Mouse (Mus musculus) heart, postnatal 25 days (tissue): ENCODE measurements around the gene Serbp1. TPM values are rescaled to one million over a fixed set of nuclear protein-coding genes. Genes with fewer than 3 reads are reported as not detected.

Experiments used
- DNase-seq: peaks from one replicate; pipeline ENCODE4 v3.0.0; 2022; ENCODE audit warnings: low spot score
- intact Hi-C: fragments of 180-260 bp; cut with DNase I; formaldehyde crosslinking; loops from one replicate; pipeline ENCODE4 v1.15.1; 2025
- total RNA-seq, 2 experiments: library from RNA; stranded (reverse); gene quantifications; 2 replicates each; pipeline ENCODE4 v1.2.3; 2021

The Serbp1 gene
- total RNA-seq, 2 experiments from 2014 or later, result 191 to 213 TPM

GRCm38 (mm10) chr6:67229521-67229920 lies 8.5 kb upstream of the Serbp1 start:
- intact Hi-C loops, result loop anchor here (5.0 kb wide), 1 partner anchor 38 kb away; no protein-coding TSS in a partner anchor
- no peak for DNase-seq

- DNase-seq, result no peak
- intact Hi-C loops, result loop anchor here (5.0 kb wide), 1 partner anchor 37 kb away; no protein-coding TSS in a partner anchor
Observed at GRCm38 (mm10) chr6:67229922-67230518, 8.0 kb upstream of the Serbp1 start.

DNA sequence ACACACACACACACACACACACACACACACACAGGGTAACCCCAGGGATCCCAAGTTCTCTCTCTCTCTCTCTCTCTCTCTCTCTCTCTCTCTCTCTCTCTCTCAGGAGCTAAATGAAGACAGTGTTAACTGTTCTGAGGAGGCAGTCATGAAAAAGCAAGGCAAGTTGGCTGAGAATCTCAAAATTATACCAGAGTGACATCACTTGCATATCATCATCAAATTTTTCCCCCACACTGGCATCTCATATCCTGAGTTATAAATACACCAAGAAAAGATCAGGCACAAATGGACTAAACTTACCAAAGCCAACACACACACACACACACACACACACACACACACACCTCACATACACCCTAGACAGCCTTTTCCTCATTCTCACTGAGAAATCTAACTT lies 7.0 kb upstream of the Serbp1 start:
- no peak for DNase-seq
- intact Hi-C loops, result no loop called here

DNA sequence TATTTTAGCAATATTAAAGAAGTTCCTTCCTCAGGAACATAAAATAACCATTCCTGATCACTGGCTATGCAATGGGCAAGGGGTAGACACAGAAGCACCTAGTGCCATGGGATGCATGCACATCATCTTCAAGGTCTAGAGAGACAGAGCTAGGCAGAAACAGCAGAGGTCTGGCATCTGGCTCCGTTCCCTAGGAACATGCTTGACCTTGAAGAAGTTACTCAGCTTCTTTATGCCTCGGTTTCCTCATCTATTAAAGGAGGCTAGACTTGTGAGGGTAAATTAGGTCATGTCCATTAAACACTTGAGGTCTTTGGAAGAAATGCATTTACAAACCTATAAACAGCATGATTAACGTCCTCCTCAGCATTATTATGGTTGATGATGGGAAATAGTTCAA lies 2.3 kb upstream of the Serbp1 start:
- intact Hi-C loops, result no loop called here
- no peak for DNase-seq

DNA sequence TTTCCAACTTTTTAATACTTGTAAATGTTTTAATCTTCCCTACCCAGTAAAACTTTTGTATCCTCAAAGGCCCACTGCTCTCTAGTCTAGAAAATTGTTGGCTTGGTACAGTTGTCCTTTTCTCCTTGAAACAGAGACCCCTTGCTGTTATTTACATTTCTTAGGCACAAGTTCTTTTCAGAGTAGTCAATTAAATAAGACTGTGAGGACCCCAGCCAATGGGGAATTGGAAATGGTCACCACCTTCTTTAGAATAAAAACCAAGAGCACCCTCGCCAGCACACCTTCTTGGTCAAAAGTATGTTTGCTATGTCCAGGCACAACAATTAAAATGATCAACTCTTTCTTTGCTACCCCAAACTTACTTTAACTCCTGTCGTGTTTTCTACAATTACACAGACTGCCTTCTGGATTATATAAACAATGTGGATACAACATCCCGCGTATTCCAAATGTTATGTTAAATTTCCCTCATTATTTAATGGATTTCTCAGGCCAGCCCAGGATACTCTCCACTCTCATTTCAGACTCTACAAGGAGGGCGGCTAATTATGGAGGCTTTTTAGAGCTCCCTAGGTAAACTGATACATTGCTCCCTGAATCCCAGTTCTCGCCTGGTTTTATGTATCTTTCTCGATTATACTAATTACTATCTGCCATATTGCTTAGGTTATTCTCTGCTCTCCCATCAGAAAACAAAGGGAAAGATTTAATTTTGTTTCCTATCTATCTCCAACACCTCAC lies 1.3 kb upstream of the Serbp1 start:
- intact Hi-C loops, result no loop called here

GRCm38 (mm10) chr6:67241263-67241662 lies 3.3 kb downstream of the Serbp1 start:
- intact Hi-C loops, result no loop called here
- DNase-seq, result no peak

More for the DNA sequence above, 1.3 kb upstream of the Serbp1 start:
- DNase-seq, result no peak

- no peak for DNase-seq
- intact Hi-C loops, result no loop called here
Observed at GRCm38 (mm10) chr6:67243765-67244420, 5.9 kb downstream of the Serbp1 start.

DNA sequence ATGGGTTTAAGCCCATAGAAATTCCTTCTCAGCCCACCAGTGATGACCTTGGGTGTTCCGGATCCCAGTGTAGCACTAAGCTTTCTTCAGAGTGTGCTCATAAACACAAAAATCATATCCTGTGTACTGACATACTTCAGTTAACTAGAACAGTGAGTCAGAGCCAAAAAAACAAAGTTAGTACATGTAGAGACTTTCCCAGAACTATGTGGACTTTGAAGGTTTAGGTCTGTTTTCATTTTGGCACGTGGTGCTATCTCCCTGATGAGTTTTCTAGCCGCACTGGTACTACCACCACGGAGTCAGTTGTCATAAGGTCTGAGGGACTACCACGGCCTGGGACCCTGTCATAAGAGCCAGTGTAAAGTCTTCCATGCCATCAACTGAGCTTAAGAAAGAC lies 6.5 kb downstream of the Serbp1 start:
- DNase-seq, result no peak
- intact Hi-C loops, result no loop called here

DNA sequence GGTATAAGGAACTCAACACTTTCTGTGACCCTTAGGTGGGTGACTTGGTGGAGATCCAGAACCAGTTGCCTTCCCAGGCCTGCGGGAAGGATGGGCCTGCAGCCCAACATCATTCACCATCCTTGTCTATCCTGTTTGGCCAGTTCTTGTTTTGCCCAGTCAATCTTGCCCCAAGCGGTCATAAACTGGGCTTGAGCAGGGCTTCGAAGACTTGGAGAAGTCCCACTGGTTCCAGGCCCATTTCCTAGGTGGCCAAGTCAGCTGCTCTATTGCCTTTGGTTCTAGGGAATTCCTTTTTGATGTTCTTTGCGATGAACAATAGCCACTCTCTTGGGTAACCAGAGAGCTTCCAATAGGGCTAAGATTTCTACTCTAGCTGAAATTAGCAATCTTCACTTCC lies 13.1 kb downstream of the Serbp1 start:
- DNase-seq, result no peak
- intact Hi-C loops, result no loop called here

DNA sequence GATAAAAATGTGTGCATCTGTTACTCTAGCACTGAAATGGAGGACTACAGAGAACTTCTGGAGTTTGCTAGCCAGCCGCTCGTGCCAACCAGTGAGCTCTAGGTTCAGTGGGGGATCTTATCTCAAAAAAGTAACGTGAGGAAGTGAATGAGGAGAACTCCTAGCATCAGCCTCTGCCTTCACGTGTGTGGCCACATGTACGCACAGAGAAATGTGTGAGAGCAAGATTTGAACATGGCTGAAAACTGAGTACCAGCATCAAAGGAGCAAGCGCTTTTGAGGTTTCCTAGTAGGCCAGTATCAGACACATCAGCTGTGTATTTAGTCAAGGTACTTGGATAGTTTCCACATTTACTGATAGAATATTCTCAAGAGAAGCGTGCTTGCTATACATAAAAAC lies 27.0 kb downstream of the Serbp1 start:
- intact Hi-C loops, result loop anchor here (5.0 to 10.0 kb wide), 2 partner anchors 38 to 90 kb away; no protein-coding TSS in a partner anchor
- no peak for DNase-seq

DNA sequence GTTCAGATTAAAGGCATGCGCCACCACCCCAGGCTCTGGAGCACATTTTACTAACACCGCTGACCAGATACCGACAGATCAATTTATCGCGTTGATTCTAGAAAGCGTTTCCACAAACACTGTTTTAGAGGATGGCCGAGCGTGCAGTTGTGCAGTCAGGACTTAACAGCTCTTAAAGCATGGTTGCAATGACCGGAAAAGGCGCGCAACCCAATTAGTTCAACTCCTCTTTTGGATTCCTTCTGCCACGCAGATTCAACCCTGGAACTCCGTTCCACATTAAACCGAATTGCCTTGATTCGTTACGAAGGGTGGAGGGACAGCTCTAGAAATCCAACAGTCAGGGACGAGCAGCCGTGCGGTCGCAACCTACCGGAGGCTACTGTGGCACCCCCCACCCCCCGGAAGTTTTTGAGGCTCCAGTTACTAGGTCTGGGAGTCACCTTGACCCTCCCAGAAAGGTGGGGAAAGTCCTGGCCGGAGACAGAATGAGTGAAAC lies 28.2 kb downstream of the Serbp1 start:
- no peak for DNase-seq
- intact Hi-C loops, result loop anchor here (5.0 to 10.0 kb wide), 2 partner anchors 39 to 91 kb away; no protein-coding TSS in a partner anchor

DNA sequence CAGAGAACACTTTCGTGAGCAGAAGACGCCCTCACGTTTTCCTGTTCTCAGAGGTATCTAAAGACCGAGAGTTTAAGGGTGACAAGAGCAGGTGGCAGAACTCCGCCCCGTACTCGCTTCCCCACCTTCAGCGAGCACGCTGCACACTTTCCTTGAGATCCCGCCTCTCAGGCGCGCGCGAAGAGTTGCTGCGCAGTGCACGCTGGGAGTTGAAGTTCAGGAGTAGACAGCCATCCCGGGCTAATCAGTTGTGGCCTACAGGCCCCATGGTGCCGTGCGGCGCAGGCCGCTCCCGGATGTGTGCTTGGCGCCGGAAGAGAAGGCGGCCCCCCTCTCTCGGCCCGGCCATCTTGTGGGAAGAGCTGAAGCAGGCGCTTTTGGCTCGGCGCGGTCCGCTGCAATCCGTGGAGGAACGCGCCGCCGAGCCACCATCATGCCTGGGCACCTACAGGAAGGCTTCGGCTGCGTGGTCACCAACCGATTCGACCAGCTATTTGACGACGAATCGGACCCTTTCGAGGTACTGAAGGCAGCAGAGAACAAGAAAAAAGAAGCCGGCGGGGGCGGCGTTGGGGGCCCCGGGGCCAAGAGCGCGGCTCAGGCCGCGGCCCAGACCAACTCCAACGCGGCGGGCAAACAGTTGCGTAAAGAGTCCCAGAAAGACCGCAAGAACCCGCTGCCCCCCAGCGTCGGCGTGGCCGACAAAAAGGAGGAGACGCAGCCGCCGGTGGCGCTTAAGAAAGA lies 28.9 kb downstream of the Serbp1 start:
- intact Hi-C loops, result loop anchor here (5.0 to 10.0 kb wide), 2 partner anchors 40 to 92 kb away; no protein-coding TSS in a partner anchor
- peak; percentile 93 for DNase-seq

- intact Hi-C loops, result loop anchor here (5.0 to 10.0 kb wide), 2 partner anchors 40 to 93 kb away; no protein-coding TSS in a partner anchor
- peak; percentile 1 for DNase-seq
Observed at GRCm38 (mm10) chr6:67267408-67268244, 29.6 kb downstream of the Serbp1 start.

DNA sequence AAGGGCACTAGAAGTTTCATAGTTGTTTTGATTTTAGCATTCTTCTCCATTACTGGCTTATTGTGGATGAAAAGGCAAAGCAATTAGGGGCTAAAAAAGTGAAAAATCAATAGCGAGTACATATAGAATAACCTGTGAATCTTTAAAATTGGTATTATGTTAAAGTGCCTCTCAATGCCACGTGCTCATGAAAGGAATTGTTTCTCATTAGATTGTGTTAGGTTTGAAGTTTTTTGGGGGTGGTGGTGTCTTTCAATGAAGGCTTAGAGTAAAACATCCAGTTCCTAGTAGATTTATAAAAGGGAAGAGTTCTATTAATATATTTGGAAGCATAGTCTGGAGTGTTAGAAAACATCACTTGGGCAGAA lies 30.3 kb downstream of the Serbp1 start:
- no peak for DNase-seq
- intact Hi-C loops, result loop anchor here (5.0 to 10.0 kb wide), 2 partner anchors 41 to 93 kb away; no protein-coding TSS in a partner anchor

DNA sequence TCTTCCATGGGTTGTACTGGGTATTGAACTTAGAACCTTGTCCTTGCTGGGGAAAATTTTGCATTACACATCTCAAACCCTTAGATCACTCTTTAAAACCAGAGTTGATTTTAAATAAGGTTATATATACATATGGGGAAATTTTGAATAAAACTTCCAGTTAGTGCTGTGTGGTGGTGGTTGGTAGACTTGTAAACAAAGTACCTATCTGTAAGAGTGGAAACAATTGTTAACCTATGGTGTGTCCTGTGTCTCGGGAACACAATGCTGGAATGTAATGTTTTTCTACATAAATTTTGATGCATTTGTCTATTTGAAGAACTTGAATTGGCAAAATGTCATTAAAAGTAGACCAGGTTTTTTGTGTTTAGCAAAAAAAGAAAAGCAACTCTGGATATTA lies 31.0 kb downstream of the Serbp1 start:
- intact Hi-C loops, result loop anchor here (5.0 to 10.0 kb wide), 2 partner anchors 42 to 94 kb away; no protein-coding TSS in a partner anchor
- no peak for DNase-seq

GRCm38 (mm10) chr6:67269459-67269858 lies 31.5 kb downstream of the Serbp1 start:
- intact Hi-C loops, result loop anchor here (5.0 to 10.0 kb wide), 2 partner anchors 42 to 95 kb away; no protein-coding TSS in a partner anchor
- no peak for DNase-seq

GRCm38 (mm10) chr6:67277944-67278343 lies 40.0 kb downstream of the Serbp1 start:
- intact Hi-C loops, result no loop called here
- no peak for DNase-seq

- intact Hi-C loops, result no loop called here
- DNase-seq, result no peak
Observed at GRCm38 (mm10) chr6:67281614-67282197, 43.7 kb downstream of the Serbp1 start.
